Mouse (Mus musculus): ENCODE measurements around the gene Wdr75. TPM values are rescaled to one million over a fixed set of nuclear protein-coding genes. Genes with fewer than 3 reads are reported as not detected.
A peak's percentile ranks its signal among the peaks of the same experiment; 100 is the strongest.

The Wdr75 gene
- polyA plus RNA-seq, 1 experiment: 26.0 TPM

- H3K79me2 ChIP-seq (ENCODE audit: control insufficient read depth, insufficient read depth): no peaks in the 10 kb centered on the region
- TF ChIP-seq FOSL1 (IDR thresholded peaks at IDR 0.05; ENCODE audit: insufficient read depth, low read length, poor library complexity, severe bottlenecking) (no peak), USF1 (IDR thresholded peaks at IDR 0.05; ENCODE audit: low read depth) (no peak), MYOD1 (IDR thresholded peaks at IDR 0.05; ENCODE audit: control insufficient read depth, insufficient read length, low read depth) (no peak), CEBPB (IDR thresholded peaks at IDR 0.05; ENCODE audit: low read depth) (no peak), MAX (IDR thresholded peaks at IDR 0.05) (no peak), CTCF (IDR thresholded peaks at IDR 0.05; ENCODE audit: control insufficient read depth, insufficient read depth, insufficient read length) (no peak), MYOG (IDR thresholded peaks at IDR 0.05; ENCODE audit: control insufficient read depth, extremely low read depth, insufficient read length) (no peak)
- H3ac ChIP-seq (ENCODE audit: control insufficient read depth, insufficient read length, low read depth): no peak overlapping the region
- no peaks in the 10 kb centered on the region for H3K36me3 ChIP-seq (ENCODE audit: control insufficient read depth, insufficient read depth)
- H3K4me3 ChIP-seq (ENCODE audit: insufficient read depth, poor library complexity, severe bottlenecking): no peak overlapping the region
- H3K79me3 ChIP-seq (ENCODE audit: low read depth): no peaks in the 10 kb centered on the region
- H3K27me3 ChIP-seq (ENCODE audit: control insufficient read depth, insufficient read depth, insufficient read length): no peaks in the 10 kb centered on the region
Observed at GRCm38 (mm10) chr1:45780606-45781288, 14.2 kb upstream of the Wdr75 start.

DNA sequence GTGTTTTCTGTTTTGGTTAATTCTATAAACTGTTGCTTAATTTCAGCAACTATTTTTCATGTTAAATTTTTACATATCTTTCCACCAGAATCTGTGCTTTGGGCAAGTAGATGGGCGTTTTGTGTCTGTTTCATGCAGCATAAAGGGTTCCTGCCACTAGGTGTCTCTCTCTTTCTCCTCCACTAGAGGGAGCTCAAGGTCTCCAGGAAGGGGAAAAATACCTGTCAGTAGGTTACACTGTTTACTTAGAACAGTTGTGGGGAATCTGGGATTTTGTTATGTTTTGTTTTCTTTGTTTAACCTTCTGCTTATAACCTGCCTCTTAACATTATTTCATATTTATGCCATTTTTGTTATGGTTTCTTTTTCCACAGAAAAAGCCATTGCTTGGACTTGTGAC, 21.9 kb downstream of the Wdr75 start:
- H3K36me3 ChIP-seq (ENCODE audit: control insufficient read depth, insufficient read depth): peaks cover 97% of the 10 kb centered on the region

DNA sequence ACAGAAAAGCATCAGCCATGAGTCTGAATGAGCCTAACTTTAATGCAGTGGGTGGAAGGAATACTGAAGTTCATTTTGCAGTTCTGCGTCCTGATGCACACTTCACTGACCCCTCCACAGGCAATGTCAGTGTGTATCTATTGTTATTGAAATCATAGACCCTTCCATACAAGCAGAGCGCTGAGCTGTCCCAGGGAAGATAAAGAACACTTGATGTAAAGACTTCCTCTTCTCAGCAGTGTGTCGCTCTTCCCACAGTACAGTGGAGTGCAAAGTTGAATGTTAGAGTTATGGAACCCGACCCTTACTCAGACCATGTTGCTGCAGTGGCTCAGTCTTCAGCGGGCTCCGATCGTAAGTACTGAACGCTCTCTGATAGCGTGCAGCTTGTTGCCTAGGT, 23.6 kb downstream of the Wdr75 start:
- Histone ChIP-seq H3K4me3 (ENCODE audit: insufficient read depth, poor library complexity, severe bottlenecking) (no peak overlapping the region), H3K79me3 (ENCODE audit: low read depth) (no peaks in the 10 kb centered on the region), H3K79me2 (ENCODE audit: control insufficient read depth, insufficient read depth) (no peaks in the 10 kb centered on the region), H3K27me3 (ENCODE audit: control insufficient read depth, insufficient read depth, insufficient read length) (no peaks in the 10 kb centered on the region), H3K36me3 (ENCODE audit: control insufficient read depth, insufficient read depth) (peaks cover 97% of the 10 kb centered on the region), H3ac (ENCODE audit: control insufficient read depth, insufficient read length, low read depth) (no peak overlapping the region)
- TF ChIP-seq FOSL1 (IDR thresholded peaks at IDR 0.05; ENCODE audit: insufficient read depth, low read length, poor library complexity, severe bottlenecking) (no peak), CTCF (IDR thresholded peaks at IDR 0.05; ENCODE audit: control insufficient read depth, insufficient read depth, insufficient read length) (no peak), MAX (IDR thresholded peaks at IDR 0.05) (no peak), MYOG (IDR thresholded peaks at IDR 0.05; ENCODE audit: control insufficient read depth, extremely low read depth, insufficient read length) (no peak), USF1 (IDR thresholded peaks at IDR 0.05; ENCODE audit: low read depth) (no peak), MYOD1 (IDR thresholded peaks at IDR 0.05; ENCODE audit: control insufficient read depth, insufficient read length, low read depth) (no peak), CEBPB (IDR thresholded peaks at IDR 0.05; ENCODE audit: low read depth) (no peak)

More for the DNA sequence above, 21.9 kb downstream of the Wdr75 start:
- TF ChIP-seq CEBPB (IDR thresholded peaks at IDR 0.05; ENCODE audit: low read depth): no peak
- peak; percentile 51 for TF ChIP-seq CTCF (IDR thresholded peaks at IDR 0.05; ENCODE audit: control insufficient read depth, insufficient read depth, insufficient read length)
- no peaks in the 10 kb centered on the region for H3K79me2 ChIP-seq (ENCODE audit: control insufficient read depth, insufficient read depth)
- H3K79me3 ChIP-seq (ENCODE audit: low read depth): no peaks in the 10 kb centered on the region
- no peak overlapping the region for H3K4me3 ChIP-seq (ENCODE audit: insufficient read depth, poor library complexity, severe bottlenecking)
- no peak overlapping the region for H3ac ChIP-seq (ENCODE audit: control insufficient read depth, insufficient read length, low read depth)
- no peaks in the 10 kb centered on the region for H3K27me3 ChIP-seq (ENCODE audit: control insufficient read depth, insufficient read depth, insufficient read length)

DNA sequence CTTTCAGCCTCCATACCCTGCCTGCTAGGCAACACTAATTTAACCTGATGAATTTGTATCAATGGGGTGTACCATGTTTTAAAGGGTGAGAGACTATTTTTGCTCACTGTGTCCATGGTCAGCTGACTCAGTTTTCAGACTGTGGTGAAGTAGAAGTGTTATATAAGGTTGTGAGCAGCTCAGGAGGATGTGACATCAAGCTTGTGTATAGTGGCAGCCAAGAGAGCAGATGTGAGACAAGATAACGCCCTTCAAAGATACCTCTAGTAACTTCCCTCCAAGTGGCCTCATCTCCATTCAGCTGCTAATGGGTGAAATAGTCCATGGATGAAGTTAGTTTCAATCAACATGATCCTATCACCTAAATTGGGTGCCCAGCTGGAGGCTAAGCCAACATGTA, 29.5 kb downstream of the Wdr75 start:
- Histone ChIP-seq H3K27me3 (ENCODE audit: control insufficient read depth, insufficient read depth, insufficient read length) (no peaks in the 10 kb centered on the region), H3K36me3 (ENCODE audit: control insufficient read depth, insufficient read depth) (peaks cover 78% of the 10 kb centered on the region), H3ac (ENCODE audit: control insufficient read depth, insufficient read length, low read depth) (no peak overlapping the region), H3K4me3 (ENCODE audit: insufficient read depth, poor library complexity, severe bottlenecking) (no peak overlapping the region), H3K79me2 (ENCODE audit: control insufficient read depth, insufficient read depth) (no peaks in the 10 kb centered on the region), H3K79me3 (ENCODE audit: low read depth) (no peaks in the 10 kb centered on the region)
- TF ChIP-seq CTCF (IDR thresholded peaks at IDR 0.05; ENCODE audit: control insufficient read depth, insufficient read depth, insufficient read length) (no peak), MAX (IDR thresholded peaks at IDR 0.05) (no peak), MYOG (IDR thresholded peaks at IDR 0.05; ENCODE audit: control insufficient read depth, extremely low read depth, insufficient read length) (no peak), CEBPB (IDR thresholded peaks at IDR 0.05; ENCODE audit: low read depth) (no peak), USF1 (IDR thresholded peaks at IDR 0.05; ENCODE audit: low read depth) (no peak), FOSL1 (IDR thresholded peaks at IDR 0.05; ENCODE audit: insufficient read depth, low read length, poor library complexity, severe bottlenecking) (no peak), MYOD1 (IDR thresholded peaks at IDR 0.05; ENCODE audit: control insufficient read depth, insufficient read length, low read depth) (no peak)

- Histone ChIP-seq H3K79me3 (ENCODE audit: low read depth) (no peaks in the 10 kb centered on the region), H3K27me3 (ENCODE audit: control insufficient read depth, insufficient read depth, insufficient read length) (no peaks in the 10 kb centered on the region), H3K79me2 (ENCODE audit: control insufficient read depth, insufficient read depth) (no peaks in the 10 kb centered on the region), H3K4me3 (ENCODE audit: insufficient read depth, poor library complexity, severe bottlenecking) (no peak overlapping the region), H3K36me3 (ENCODE audit: control insufficient read depth, insufficient read depth) (peaks cover 71% of the 10 kb centered on the region), H3ac (ENCODE audit: control insufficient read depth, insufficient read length, low read depth) (no peak overlapping the region)
- TF ChIP-seq CEBPB (IDR thresholded peaks at IDR 0.05; ENCODE audit: low read depth): no peak
- TF ChIP-seq FOSL1 (IDR thresholded peaks at IDR 0.05; ENCODE audit: insufficient read depth, low read length, poor library complexity, severe bottlenecking): no peak
- TF ChIP-seq MYOG (IDR thresholded peaks at IDR 0.05; ENCODE audit: control insufficient read depth, extremely low read depth, insufficient read length): no peak
- TF ChIP-seq USF1 (IDR thresholded peaks at IDR 0.05; ENCODE audit: low read depth): no peak
- no peak for TF ChIP-seq MAX (IDR thresholded peaks at IDR 0.05)
- TF ChIP-seq MYOD1 (IDR thresholded peaks at IDR 0.05; ENCODE audit: control insufficient read depth, insufficient read length, low read depth): no peak
- peak; percentile 44 for TF ChIP-seq CTCF (IDR thresholded peaks at IDR 0.05; ENCODE audit: control insufficient read depth, insufficient read depth, insufficient read length)
Observed at GRCm38 (mm10) chr1:45825140-45825539, 30.2 kb downstream of the Wdr75 start.

DNA sequence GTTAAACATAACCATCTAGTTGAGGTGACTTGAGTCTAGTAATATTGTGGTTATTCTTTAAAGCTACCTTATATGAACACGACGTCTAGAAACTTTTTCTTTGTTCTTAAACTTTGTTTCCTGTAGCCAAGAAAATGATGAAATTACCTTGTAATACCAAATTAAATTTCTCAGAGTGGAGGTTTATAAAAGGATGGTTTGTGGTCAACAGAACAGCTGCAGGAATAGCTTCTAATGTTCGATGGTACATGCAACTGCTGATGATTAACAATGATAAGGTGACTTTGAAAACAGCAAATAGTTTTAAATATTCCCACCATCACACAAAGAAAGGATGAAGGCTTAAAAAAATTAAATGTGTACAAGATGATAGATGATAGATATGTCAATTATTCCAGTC, 30.7 kb downstream of the Wdr75 start:
- no peak overlapping the region for H3ac ChIP-seq (ENCODE audit: control insufficient read depth, insufficient read length, low read depth)
- H3K79me3 ChIP-seq (ENCODE audit: low read depth): no peaks in the 10 kb centered on the region
- no peak for TF ChIP-seq CEBPB (IDR thresholded peaks at IDR 0.05; ENCODE audit: low read depth)
- TF ChIP-seq MYOG (IDR thresholded peaks at IDR 0.05; ENCODE audit: control insufficient read depth, extremely low read depth, insufficient read length): no peak
- TF ChIP-seq FOSL1 (IDR thresholded peaks at IDR 0.05; ENCODE audit: insufficient read depth, low read length, poor library complexity, severe bottlenecking): no peak
- TF ChIP-seq MAX (IDR thresholded peaks at IDR 0.05): no peak
- no peak for TF ChIP-seq USF1 (IDR thresholded peaks at IDR 0.05; ENCODE audit: low read depth)
- TF ChIP-seq MYOD1 (IDR thresholded peaks at IDR 0.05; ENCODE audit: control insufficient read depth, insufficient read length, low read depth): no peak
- TF ChIP-seq CTCF (IDR thresholded peaks at IDR 0.05; ENCODE audit: control insufficient read depth, insufficient read depth, insufficient read length): no peak
- H3K4me3 ChIP-seq (ENCODE audit: insufficient read depth, poor library complexity, severe bottlenecking): no peak overlapping the region
- no peaks in the 10 kb centered on the region for H3K27me3 ChIP-seq (ENCODE audit: control insufficient read depth, insufficient read depth, insufficient read length)
- peaks cover 68% of the 10 kb centered on the region for H3K36me3 ChIP-seq (ENCODE audit: control insufficient read depth, insufficient read depth)
- H3K79me2 ChIP-seq (ENCODE audit: control insufficient read depth, insufficient read depth): no peaks in the 10 kb centered on the region
